Mouse (Mus musculus) Muller cell, postnatal 12 days (primary cell): ENCODE results near the gene Sorbs1.

Source experiments
- DNase-seq: peaks from one replicate; pipeline ENCODE4 v3.0.0-alpha.2; 2015; ENCODE audit errors: inconsistent ontology term

Sorbs1 gene

DNA sequence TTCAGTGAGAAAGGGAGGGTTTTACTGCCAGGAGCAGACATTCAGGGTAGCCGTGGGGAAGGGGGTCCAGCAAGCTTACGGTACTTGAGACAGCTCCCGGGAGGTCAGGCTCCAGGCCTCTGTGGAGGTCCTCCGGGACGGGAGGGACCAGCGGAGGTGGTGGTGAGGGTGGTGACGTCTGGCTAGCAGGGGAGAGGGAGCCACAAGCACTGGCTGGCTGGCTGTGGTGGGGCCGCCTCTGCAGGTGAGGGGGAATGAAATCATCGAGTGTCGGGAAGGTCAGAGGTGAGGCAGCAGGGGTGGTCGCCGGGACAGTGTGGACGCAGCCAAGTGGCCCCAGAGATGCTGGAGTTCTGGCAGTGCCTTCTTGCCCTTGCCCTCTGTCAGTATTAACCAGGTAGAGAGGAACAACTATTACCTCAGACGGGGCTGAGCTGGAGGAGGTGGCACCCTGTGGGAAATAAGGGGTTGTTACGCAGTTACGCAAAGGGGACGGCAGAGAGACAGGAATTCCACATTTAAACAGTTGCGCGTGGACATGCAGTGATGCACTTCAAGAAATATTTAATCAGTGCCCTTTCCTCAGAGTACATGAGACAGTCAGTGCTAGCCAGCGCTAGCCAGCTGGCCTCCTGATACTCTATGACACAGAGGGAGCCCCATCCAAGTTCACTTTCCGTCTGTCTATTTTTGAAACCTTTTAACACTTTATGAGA, 136.9 kb downstream of the Sorbs1 start:
- no peak for DNase-seq

DNA sequence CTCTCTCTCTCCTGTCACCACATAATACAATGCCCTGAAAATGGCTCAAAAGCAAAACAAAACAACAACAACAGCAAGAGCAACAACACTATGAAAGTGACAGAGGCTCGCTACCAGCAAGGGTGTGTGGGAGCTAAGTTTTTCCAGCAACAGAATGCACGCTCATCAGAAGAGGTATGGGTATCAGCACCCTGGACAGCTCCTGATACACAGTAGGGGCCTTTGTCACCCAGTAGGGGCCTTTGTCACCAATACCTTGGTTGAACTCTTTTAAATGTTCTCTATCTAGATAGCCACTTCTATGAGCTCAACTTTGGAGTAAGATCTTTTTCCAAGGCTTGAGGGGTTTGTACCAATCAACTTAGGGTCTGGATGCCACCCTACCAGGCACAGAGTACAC, 138.9 kb downstream of the Sorbs1 start:
- no peak for DNase-seq

DNA sequence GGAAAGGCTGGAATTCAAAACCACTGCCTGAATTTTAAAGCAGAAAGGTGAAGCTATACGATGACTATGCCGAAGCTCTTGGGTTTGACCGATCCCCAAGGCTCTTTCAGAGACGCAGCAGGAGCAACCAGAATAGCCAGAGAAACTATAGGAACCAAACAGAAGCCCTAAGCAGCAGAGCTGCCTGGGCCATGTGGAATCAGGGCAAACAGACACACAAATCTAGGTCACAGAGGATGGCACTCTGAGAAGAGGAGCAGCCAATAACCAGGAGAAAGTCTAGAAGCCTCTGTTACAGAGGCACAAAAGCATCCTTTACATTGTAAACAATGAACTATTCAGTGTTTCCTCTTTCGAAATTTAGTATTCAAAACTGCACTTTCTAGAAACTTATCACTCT, 140.9 kb downstream of the Sorbs1 start:
- DNase-seq = no peak

DNA sequence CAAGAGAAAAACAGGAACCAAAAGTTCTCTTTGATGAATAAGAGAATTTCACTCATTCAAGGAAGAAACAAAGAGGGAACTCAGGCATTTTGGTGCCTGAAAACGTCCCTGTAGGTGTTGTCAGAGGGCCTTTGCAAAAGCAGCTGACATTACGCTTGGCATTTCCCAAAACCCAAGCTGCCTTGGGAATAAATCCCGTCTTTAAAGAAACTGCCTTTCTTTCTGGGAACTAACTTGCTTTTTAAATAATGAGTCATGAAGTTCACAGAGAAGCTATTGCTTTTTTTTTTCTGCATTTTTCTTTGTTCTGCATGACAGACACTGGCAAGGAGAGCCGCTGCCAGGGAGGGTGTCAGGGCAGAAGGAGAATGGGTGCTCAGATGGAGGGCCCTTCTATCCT, 141.7 kb downstream of the Sorbs1 start:
- peak; percentile 49 for DNase-seq

DNA sequence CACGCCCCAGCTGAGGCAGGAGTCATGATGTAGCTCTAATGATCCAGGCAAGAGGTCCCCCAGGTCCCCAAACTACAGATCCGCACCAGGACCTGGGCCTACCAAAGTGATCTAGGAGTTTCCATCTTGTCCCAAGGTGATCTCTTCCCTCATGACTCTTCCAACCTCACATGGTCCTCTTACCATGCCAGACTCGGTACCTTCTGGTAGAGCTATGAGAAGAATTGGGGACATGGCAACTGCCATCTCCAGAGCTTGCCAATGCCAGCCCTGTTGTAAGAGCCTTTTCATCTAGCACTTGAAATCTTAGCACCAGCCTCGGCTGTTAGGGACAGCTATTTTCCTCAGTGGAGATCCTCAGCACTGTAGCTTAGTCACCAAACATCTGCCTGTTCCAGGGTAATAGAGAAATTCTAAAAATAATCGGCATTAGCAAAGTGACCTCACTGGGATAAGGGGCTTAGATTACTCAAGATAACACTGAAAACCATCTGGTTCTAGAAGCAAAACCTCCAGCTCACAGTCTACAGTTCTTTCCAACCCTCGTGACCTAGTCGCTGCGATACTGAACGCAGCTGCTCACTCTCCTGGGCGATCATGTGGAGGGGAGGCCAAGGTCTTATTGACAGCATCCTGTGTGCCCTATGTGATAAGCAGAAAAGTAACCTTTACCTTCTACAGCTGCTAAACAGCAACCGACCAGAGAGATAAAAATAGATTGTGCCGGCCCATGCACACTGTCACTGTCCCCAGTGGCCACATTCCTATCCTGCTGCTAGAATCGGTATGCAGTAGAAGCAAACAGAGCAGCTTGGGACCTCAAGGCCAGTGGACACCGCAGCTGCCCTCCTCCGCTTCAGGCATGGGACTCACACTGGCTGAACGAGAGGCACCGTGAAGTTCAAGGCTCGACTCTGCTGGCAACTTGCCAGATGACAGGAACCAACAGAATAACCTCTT, 143.4 kb downstream of the Sorbs1 start:
- DNase-seq = peak; percentile 30

DNA sequence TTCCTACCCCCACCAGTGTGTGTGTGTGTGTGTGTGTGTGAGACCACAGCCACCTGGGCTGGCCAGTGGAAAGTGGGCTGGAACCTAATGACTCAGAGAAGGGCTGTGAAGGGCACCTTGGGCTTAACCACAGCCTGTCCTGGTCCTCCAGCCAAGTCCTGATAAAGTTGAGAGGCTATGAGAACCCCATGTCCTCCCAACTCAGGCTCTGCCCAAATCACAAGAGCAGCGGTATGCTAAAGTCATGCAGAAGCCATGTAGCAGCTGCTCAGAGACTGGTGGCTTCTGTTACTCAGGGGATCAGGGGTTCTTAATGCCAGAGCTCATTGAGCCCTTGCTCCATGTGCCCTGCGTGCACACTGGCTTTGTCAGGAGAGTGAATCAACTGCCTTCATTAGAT, 145.1 kb downstream of the Sorbs1 start:
- no peak for DNase-seq

DNA sequence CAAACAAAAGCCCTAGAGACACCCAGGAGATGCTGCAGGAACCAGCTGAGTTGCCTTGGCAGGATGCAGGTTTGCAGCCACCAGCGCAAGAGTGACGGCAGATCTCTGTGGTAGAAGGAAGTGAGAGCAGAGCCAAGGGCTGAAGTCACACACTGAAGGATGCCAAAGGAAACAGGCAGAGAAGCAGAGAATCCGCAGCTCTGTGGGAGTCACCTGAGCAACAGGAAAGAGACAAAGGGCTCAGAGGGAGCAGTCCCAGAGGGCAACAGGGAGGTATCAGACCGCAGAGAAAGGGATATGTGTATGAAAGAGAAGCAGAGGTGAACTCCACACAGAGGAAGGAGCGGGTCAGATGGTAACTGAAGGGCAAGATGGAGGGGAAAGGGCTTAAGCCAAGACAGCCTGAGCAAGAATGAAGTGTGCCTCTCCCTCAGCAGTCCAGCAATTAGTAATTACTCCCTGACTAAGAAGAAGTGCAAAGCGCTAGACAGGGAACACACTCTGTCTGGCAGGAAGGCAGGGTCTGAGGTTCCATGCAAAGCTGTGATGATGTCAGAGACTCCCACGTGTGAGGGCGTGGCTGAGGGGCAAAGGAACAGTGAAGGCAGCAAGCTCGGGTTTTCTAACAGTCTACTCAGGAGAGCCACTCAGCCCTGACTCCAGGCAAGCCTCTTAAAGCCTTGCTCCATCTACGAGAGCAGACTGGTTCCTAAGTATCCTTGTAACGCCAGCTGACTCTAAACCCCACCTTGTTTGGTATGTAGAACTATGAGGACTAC, 147.2 kb downstream of the Sorbs1 start:
- peak; percentile 52 for DNase-seq

DNA sequence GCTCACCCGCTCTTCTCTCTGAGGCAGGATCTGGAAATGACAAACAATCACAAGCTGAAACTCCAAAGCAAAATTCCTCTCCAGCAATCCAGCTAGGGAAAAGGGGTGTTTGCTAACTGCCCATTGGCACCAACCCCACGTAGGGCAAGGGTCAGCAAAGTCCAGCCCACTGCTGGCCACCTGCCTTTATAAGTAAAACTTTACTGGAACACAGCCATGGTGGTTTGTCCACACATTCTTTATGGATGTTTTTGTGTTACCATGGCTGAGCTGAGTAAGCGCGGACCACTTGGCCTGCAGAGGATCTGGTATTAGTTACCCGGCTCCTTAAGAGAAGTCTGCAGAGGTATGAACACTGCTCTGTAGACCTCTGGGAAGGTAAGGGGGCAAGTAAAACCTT, 148.4 kb downstream of the Sorbs1 start:
- DNase-seq = no peak

DNA sequence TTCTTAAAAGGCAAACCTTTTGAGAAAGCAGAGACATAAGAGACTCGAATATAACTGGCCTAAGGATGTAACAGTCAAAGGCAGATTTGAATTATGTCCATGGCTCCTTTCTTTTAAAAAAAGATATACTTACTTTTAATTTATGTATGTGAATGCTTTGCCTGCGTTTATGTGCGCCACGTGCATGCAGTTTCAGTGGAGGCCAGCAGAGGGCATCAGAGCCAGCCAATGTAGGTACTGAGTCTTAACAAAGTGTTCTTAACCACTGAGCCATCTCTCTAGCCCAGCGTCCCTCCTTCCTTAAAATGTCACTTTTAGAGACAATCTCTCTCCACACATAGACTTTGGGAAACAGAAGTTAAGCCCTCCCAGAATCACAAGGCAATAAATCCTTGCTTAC, 150.1 kb downstream of the Sorbs1 start:
- DNase-seq = no peak

DNA sequence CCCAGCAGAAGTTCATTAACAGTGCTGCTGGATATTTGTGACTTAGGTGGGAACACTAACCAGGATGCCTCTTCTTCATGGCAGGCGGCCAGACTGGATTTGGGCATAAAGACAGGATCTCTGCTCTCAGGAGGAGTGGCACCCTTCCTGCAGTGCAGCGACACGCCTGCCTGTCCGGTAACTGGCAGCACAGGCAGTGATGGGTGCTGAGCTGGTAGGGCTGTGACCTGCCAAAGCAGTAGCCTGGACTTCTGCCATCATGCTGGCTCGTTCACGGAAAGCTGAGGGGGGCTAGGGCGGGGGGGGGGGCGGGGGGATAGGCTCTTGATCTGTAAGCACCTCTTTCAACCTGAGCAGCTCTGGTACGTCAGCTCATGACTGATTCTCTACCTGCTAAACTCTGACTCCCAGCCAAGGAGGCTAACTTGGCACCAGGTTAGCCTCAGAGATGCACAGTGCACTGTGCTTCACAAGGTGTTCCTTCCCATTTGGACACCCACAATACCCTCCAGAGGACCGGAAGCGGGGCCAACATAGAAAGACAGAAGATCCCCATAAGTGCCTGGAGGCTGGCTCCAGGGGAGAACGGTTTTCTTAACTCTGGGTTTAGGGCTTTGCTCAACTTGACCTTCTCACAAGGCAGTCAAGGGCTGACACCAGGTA, 151.2 kb downstream of the Sorbs1 start:
- no peak for DNase-seq

DNA sequence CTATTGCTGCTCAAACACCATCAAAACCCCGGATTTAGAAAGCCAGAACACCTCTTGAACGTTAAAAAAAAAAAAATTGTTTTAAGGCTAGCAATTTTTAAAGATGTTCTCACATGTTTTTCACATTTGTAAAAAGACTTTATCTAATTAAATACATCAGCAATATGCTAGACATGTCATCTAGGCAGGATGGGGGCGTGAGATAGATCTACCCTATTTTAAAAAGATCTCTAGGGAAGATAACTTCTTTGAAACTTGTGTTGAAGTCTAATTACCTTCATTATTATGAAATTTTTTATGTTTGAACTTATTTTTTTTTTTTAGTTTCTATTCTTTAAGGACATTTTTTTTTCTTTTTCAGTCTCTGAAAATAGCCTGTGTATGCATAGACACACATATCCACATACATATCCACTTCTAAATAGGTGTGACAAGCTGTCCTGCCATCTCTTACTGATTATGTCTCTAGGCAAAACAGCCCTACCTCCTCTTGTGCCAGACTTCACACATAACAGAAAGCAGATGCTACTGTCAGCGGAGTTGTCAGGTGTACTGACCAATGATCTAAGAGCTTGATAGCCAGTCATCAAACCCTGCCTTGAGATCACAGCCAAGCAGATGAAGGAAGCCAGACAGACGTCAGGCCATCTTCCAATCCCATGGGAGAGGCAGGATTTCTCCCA, 153.7 kb downstream of the Sorbs1 start:
- DNase-seq = no peak

DNA sequence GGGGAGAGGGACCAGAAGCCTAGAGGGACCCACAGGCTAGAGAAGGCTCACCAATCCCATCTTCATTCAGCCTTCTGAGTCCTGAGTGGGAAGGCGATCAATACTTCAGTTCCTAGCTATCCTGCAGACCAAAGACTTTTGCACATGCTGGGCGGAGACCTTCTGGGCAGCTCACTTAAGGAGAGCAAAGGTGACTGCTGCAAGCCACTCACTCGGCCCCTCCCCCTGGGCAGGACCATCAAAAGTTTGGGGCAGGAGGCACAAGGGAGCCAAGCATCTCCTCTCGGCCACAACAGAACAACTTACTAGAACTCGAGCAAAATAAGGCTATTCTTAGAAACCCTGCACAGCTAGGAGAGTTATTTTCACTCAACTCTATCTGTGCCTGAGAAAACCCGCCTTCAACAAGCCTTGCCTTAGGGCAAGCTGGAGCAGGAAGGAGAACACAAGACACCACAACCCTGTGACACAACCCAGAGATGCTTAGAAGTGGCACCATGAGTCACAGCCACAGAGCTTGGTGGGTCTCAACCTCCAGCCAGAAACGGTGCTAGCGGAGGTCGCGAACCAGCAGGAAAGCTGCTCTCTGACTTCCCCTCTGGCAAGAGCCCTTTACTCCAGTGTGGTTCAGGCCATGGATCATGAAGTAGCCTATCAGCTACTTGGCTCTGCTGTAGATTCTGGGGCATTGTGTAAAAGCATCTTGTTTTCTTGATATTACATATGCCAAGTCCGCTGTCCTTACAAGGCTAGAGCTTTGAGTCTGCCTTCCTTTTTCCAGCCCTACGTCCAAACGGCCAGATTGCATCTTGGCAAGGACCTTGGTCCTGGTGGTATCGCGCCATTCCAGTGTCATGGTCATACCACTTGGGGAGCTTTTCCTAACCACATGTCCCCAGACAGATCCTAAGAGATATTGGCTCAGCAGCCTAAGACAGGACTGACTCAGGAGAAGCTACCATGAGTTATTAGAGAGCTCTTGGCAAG, 156.8 kb downstream of the Sorbs1 start:
- DNase-seq = no peak

DNA sequence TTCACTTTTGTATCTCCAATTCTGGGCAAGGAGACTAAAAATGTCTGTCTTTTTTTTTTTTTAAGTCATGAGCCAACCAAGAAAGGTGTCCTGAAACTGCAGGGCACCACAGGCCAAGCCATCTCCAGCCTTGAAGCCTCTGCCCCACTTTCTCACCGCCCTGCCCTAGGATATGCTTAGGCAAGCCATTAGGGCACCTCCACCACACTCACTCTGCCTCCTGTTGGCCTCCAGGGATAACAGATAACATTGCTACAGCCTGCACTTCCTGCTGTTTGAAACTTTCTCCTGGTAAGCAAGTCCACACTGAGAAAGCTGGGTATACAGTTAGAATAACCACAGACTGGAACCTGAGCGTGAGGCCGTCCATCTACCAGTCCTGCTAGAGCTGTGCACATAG, 158.5 kb downstream of the Sorbs1 start:
- no peak for DNase-seq

DNA sequence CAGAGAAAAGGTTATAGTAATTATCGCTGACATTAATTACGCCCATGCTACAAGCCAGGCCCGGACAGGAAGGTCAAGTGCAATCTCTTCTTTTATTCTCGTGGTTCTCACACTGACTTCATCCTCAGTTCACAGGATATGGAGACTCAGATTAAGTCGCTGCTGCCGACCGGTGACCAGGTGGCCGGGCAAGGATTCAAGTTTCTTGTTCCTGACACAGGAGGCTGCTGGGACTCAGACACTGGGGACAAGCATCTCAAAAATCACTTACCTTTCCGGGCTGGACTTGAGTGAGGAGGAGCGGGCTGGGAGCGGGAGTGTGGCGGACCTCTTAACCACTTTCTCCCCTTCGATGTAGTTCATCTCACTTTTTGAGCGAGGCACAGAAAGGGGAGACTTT, 161.6 kb downstream of the Sorbs1 start:
- DNase-seq = no peak

DNA sequence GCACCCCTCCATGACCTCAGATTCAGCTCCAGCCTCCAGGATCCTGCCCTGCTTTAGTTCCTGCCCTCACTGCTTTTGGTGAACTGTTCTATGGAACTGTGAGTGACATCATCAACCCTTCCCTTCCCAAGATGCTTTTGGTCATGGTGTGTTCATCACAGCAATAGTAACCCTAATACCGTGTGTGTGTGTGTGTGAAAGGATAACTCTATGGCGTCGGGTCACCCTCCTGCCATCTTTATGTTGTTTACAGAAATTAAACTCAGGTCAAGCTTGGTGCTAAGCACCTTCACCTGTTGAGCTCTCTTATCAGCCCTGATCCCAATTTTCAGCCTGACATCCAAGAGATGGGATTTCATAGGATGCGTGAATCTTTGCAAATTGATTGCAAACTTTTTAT, 162.7 kb downstream of the Sorbs1 start:
- no peak for DNase-seq

DNA sequence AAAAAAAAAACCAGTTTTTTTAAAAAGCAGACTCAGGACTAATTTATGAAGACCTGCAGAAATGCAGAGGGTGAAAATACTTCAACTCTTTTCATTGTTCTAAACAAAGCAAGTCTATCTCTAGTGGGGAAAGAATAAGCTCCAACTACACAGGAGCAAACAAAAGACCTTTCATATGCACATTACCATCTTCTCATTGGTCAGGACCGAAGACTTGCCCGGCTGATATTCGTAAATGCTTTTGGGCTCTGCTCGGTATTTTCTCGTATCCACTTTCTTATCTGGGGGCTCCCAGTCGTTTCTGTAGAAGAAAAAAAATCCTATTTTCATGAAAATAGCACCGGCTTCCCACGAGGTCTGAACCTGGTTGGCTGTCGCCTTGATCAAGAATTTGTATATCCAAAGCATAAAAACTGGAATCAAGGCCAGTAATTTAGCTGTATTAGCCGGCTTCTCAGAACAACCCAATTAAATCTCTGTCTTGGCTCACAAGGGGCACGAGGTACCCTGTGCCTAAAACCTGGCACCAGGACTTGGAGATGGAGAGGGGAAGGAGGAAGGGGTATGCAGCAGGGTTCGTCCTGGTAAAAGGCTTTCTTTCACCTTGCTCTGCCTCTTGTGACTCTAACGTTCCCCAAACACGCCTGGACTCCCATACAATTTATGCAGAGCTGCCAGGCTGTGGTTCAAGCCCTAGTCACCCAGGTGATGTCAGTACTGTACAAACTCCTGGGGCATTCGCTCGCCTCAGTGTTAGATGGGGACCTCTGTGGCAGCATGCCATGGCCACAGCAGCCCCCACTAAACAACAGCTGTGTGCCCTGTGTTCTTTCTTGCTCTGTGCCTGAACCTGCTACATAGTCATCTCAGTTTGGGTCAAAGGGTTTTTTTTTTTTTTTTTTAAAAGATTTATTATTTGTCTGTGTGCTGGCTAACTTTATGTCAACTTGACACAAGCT, 163.6 kb downstream of the Sorbs1 start:
- peak; percentile 35 for DNase-seq

DNA sequence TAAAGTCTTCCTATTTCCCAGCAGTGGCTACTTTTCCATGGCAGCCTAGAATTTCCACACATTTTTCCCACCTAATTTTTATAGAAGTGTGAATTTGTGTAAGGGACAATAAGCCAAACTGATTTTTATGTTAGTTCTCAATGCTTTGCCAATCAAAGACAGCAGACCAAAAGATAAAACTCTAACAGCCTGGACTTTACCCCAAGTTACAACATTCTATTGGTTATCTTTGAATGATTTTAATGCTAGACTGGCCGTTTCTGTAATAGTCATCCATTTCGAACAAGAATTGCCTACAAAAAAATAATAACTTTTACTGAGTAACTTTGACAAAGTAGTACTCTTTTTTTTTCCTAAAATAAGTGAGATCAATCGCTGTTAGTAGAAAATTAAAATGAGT, 164.3 kb downstream of the Sorbs1 start:
- no peak for DNase-seq

DNA sequence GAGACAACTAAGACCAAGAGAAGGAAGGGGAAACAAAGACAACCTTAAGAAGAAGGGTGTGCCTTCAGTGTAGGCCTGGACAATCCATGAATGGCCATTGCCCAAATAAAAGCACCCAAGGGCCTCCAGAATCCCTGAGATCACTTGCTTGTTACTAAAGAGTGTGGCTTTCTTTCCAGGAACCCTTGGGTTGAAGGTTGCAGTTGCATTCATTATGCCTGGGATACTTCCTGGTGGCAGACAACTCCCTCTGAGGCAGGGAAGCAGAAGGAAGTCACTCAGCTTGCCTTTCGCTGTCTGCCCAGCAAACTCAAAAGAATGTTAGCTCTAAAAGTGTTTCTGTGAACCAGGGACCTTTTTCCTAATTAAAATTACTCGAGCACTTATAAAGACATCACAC, 164.9 kb downstream of the Sorbs1 start:
- no peak for DNase-seq

DNA sequence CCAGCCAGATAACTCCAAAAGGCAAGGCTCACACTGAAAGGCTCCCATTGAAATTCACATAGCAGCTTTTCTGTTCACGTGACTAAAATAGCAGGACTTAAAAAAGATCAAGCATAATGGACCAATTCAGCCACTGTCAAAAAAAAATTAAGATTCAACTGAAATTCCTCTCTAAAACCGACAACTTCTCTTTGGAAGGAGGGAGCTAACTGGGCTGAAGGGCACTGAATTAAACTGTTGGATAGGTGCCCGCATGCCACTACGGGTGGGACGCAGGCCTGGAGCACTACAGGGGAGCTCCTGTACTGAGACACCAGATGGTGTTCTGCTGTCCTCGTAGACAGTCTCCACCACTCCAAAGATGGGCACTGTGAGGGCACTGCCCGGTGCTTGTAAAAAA, 165.4 kb downstream of the Sorbs1 start:
- DNase-seq = peak; percentile 65
